Mouse (Mus musculus): ENCODE measurements around the gene Cd200r3.

Gene Cd200r3

DNA sequence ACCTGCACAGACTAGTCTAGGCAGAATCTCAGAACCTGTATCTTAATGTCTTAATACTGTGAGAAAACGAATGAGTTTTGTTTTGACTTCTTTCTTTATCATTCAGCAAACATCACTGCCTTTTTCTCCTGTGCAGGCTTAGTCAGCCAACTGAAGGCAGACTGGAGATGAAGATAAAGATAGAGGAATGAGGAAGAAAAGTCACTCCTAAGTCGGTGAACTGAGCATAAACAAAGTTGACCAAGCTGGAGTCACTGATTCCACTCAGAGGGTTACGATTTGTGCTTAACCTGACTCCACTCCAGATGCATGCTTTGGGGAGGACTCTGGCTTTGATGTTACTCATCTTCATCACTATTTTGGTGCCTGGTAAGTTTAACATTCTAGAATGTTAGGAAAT is at the start of gene Cd200r3:
Gene Cd200r3 (plus strand): TSS at position 211 of the 400 bp plus-strand sequence.
- DNase-seq (ENCODE audit: low read depth): no peak

DNA sequence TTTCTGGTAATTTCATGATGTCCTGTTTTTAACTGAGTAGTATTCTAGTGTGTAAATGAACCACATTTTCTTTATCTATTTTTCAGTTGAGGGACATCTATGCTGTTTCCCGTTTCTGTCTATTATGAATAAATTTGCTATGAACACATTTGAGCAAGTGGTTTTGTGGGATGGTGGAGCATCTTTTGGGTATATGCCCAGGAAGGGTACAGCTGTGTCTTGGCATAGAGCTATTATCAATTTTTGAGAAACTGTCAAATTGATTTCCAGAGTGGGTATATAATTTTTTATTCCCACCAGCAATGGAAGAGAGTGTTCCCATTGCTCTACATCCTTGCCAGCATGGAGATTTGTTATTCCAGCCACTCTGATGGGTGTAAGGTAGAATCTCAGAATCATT is 11.5 kb upstream of the Cd200r3 start:
- DNase-seq (ENCODE audit: low read depth): no peak

DNA sequence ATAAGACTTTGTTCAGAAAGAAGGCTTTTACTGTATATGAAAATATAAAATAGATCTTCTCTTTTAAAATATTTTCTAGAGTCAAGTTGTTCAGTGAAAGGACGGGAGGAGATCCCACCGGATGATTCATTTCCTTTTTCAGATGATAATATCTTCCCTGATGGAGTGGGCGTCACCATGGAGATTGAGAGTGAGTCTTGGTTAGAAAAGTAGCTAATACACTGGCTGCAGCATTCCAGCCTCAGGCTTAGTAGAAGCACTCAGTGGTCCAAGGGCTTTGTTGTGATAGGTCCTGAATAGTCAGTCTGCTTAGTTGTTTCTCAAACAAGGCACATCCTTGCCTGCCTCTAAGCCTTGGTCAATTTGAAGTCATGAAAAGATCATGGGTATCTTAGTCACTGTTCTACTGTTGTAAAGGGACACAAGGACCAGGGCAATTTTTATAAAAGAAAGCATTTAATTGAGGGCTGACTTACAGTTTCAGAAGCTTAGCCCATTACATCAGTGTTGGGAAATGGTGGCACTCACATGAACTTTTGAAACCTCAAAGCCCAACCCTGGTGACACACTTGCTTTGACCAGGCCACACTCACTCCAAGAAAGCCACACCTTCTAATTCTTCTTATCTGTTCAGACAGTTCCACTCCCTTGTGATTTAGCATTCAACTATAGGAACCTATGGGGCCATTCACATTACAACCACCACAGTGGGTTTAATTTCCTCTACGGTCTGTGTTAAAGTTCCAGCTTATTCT is 8.1 kb downstream of the Cd200r3 start:
- DNase-seq (ENCODE audit: low read depth): no peak

DNA sequence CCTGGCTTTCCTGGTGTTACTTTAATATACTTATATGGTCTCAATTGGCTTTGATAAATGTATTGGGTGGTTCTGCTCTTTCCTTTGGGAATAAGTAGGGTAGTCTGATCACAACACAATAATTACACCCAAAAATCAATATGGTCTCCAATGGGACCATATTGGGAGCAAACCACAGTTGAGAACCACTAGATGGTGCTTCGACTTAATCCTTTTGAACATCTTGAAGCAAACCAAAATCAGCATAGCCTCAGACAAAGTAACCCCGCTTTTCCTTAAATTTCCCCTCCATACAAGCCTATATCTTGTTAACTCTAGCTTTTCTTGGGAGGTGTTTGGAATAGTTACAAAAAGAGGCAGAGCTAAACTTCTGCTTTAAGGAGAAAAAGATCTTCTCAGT is 18.8 kb downstream of the Cd200r3 start:
- DNase-seq (ENCODE audit: low read depth): no peak

DNA sequence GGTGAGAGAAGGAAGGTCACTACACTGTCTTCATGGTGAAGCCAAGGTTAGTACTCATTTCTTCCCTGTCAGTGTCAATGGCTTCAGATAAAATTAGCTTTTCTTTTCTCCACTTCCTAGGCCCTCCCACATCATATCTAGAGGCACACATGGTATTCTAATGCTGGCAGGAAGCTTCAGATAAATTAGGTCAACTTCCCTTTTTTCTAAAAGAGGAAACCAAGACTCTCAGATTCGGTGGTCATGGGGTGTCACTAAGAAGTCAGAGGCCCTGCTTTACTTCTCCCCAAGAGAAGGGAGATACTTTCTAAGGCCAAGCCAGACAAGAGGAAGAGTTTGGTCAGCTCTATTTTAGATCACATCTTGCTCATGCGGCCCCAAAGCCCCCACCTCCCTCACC is 19.3 kb downstream of the Cd200r3 start:
- no peak for DNase-seq (ENCODE audit: low read depth)

DNA sequence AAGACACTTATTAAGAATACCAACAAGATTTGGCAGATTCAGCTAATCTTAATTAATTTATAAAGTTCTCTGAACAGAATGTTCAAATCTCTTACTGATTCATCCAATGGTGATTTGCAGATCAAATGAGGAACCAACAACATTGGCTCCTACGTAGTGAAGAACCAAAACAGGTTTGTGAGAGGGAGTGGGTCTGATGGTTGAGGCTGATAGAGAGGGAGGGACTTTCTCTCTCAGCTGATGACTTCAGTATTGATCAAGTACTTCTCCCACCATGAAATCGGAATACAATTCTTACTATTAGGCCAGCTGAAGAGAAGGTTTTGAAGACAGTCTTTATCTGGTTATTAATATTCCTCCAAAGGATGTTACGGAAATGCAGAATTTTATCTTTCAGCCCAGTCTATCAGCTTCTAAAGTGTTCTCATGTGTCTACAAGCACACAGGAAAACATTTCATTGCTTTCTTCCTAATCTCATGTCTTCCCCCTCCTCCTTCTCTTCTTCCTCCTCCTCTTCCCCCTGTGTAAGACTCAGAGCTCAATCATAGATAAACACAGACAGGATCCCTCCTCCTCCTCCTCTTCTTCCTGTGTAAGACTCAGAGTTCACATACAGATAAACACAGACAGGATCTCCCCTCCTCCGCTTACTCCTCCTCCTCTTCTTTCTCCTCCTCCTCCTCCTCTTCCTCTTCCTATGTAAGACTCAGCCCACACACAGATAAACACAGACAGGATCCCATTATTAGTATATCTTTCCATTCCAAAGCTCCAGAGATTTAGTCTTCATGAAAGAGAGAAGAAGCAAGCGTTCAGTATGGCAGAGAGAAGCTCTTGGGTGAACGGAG is 21.3 kb downstream of the Cd200r3 start:
- no peak for DNase-seq (ENCODE audit: low read depth)

DNA sequence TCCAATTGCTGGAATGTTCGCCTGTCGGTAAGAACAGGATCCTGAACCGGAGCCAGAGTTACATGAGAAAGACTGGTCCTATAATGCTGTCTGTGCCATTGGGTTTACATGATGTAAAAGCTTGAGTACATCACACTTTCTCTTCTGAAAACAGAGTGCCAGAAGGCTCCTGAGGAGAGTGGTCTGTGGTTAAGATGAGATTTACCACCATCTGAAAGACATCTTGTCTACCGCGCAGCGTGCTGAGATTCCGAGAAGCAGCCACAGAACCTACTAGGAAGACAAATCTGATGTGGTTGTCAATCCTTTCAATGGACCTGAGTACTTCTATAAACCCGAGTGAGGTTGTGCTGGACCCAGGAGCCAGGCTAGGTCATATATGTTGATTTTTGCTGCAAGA is 21.9 kb downstream of the Cd200r3 start:
- DNase-seq (ENCODE audit: low read depth): no peak

DNA sequence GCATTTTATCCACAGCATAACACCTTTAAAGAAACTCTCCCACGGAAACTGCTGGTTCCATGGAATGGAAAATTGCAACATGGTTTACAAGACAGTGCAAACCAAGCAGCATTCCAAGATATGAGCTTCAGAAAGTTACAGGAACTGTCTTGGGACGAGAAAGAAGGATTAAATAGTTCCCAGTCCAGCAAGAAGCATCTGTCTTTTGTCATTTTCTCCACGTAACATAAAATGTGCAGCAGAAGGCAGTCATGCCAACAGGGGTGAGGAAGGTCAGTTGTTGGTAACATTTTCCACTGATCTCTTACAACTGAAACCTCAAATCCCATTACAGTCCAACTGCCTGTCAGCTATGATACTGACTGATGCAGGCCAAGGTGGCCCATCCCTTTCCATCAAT is 22.4 kb downstream of the Cd200r3 start:
- DNase-seq (ENCODE audit: low read depth): peak; percentile 40

DNA sequence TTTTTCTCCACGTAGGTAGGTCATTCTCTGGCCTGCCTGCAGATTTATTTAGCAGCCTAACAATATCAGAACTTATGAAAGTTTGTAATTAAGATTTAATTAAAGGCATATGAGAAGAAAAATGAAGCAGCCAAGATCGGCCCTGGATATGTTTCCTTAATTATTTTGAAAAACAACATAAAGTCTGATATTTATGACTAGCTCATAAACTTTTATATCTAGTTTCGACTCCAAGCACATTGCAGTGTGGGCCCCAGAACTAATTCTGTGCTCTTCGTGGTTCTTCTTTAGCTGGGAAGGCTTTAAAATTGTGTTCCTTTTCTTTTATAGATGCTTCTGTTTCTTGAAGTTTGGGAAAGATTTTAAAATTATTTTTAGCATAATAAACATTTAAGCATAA is 23.4 kb downstream of the Cd200r3 start:
- DNase-seq (ENCODE audit: low read depth): no peak

DNA sequence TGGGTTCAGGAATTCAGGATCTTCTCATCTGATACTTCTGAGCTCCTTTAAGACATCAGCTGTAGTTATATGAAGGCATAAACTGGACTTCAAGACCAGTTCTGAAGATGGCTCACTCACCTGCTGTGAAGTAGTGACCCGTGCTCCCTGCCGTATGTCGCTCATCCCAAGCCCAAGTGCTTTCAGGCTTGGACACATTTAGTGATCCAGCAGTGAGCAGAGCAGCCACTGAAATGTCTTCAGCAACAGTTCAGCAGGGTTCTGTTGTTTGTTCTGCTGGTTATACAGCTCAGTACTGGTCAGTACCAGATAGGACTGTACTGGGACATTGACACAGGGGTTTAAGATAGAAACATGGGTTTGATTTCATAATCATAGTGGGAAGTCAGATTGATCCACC is 24.6 kb downstream of the Cd200r3 start:
- DNase-seq (ENCODE audit: low read depth): no peak

DNA sequence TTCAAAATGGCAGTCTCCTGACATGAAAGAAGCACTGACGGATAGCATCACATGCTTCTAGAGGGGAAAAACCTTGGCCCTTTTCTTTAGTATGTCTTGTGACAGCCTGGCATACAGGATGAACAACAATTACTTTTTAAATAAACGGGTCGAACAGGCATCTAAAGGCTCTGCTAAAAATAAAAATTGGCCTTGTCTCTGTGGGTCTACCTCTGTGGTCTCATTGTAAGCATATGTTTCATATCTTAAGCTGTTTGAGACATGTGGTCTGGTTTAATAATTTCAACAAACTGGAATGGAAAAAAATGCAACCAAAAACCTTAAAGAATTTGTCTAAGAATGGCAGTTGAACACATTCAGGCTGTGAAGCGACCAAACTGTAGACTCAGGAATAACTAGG is 27.4 kb downstream of the Cd200r3 start:
- peak; percentile 60 for DNase-seq (ENCODE audit: low read depth)

DNA sequence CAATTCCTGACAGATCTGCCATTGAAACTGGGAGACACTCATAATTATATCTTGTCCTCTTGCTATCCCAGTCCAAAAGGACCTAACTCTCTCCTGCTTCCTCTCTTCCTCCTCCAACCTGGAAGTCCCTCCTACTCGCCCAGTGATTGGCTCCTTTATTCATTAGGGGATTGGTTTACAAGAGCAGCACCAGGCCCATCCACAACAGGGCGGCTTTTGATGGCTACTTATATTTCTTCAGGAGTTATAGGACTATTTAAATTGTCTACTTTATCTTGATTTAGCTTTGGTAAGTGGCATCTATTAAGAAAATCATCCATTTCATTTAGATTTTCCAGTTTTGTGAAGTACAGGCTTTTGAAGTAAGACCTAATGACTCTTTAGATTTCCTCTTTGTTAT is 30.6 kb downstream of the Cd200r3 start:
- no peak for DNase-seq (ENCODE audit: low read depth)

DNA sequence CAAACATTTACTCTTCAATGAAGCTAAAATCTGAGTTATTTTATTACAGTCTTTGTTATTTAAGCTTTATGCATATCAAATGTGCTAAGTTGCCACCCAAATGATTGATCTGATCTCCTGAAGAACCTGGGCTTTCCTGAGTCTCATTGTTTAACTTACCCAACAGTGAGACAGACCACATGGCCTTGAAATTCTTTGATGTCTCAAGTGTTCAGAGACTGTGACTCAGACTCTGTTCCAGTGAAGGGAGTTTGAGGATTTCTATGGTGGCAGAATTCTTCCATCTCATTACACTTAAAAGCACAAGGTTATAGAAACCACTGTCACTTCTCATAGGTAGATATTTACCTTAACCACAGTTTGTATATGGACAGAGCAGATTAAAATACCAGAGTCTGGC is 32.6 kb downstream of the Cd200r3 start:
- DNase-seq (ENCODE audit: low read depth): no peak

DNA sequence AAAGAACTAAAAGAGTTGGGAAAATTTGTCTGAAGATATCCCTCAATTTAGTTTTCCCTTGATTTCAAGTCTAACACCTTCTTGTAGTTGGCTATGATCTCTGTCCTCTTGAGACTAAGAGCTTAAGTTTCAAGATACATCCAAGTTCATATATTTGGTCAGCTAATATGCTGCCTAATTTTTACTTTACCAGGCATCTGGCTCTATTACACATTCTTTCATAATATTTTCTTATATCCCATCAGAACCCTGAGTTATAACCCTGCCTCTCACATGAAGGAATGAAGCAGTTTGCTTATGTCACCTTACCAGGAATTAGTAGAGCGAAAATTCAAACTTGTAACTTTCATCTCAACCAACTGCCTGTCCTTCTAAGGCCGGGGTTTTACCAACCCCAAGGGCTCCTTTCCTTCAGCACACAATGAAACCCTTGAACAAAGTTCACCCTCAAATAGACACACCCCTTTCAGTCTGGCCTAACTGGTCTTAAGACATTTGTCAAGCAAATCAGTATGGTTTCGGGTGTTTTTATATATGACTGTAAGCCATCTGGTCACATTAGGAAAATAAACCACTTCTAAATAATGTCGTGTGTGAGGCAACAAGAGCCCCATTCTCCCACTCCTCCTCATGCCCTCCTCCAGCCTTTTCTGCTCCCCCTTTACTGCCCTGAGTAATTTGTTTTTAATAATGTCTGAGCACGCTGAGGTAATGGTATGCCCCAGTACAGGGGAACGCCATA is 33.6 kb downstream of the Cd200r3 start:
- no peak for DNase-seq (ENCODE audit: low read depth)

DNA sequence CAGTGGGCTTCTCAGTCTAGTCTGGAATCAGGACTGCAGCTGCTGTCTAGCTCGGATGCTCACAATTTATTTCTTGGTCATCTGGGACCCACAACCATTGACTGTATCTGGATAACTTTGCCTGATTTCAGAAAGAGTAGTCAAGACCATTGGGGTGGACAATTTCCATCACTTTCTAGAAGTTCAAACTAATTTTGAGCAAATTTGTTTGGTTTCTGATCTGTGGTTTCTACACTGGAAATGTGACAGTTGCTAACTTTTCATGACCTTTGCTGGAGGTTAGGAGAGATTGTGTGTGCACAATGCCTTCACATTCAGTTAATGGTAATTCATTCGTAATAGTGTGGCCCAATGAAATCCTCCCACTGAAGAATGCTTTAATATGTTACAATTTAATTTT is 34.7 kb downstream of the Cd200r3 start:
- no peak for DNase-seq (ENCODE audit: low read depth)

DNA sequence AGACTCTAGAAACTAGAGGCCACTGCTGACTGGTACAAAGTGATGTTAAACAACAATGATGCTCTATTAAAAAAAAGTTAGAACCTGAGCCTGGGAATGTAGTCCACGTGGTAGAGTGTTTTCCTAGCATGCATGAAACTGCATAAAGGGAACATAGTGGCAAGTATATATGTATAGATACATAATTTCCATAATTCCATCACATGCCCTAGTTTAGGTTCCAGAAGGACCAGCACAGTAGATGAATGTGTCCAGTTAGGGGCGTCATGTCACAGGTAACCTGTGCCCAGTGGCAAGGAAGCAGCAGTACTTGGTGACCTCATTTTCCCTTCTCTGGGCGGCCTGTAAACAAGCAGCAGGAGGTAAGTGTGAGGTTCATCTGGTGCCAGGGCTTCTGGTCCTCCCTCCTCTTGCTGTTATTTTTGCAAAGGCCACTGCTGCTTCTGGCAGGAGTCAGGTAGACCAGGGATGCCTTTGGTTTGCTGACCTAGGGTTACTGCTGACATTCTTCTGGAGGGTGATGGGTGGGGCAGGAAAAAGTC is 35.9 kb downstream of the Cd200r3 start:
- no peak for DNase-seq (ENCODE audit: low read depth)

DNA sequence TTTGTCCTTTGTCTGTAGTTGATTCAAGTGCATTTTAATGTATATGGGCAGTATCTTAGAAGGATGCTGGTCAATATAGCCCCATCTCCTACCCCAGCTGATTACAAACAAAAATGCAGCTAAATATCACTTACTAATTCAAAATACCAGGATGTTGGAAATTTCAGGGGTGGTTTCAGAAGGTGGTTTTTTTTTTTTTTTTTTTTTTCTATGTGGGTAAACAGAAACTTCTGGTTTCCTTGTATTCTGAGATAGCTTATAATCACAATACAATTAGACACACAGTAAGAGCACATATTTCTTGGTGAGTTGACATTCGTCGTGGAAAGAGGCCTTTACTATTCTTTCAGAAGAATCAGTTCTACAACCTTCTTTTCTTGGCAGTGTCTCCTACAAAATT is 39.5 kb downstream of the Cd200r3 start:
- DNase-seq (ENCODE audit: low read depth): no peak

DNA sequence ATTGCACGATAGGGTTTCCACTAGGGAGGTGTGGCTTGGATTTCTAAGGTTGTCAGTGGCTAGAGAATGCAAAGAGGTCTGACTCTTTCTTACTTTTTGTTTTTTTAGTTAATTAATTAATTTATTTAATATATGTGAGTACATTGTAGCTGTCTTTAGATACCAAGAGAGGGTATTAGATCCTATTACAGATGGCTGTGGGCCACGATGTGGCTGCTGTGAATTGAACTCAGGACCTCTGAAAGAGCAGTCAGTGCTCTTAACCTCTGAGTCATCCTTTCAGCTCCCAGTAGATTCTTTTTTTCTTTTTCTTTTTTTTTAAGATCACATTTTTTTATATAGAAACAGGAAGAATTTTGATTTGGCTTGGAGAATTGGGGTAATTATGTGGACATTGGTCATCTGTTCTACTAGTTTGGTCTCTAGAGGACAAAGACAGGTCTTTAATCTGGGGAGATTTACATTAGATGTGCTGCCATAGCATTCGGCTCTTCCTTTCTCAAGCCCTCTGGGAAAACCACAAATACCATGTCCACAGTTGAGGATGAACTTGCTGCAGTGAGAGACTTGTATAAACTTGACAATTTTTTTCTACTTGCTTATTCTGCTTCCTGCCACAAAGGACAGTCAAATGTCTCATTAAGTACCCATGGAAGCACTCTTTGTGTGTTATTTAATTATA is 40.0 kb downstream of the Cd200r3 start:
- DNase-seq (ENCODE audit: low read depth): no peak

DNA sequence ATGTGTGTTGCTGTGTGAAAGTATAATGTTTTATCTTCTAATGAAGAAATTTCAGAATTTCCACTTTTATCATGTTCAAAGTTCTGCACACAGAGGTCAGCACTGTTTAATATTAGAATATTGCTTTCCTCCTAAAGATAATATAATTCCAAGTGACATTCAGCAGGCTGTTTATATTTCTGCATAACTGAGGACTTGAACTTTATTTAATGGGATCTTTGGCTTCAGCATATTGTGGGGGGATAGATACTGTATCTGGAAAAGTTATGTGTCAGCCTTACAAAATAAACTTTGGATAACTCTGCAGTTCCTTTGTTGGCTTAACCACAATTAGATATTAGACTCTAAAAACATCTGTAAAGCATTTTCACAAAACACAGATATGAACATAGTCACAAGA is 40.6 kb downstream of the Cd200r3 start:
- no peak for DNase-seq (ENCODE audit: low read depth)

DNA sequence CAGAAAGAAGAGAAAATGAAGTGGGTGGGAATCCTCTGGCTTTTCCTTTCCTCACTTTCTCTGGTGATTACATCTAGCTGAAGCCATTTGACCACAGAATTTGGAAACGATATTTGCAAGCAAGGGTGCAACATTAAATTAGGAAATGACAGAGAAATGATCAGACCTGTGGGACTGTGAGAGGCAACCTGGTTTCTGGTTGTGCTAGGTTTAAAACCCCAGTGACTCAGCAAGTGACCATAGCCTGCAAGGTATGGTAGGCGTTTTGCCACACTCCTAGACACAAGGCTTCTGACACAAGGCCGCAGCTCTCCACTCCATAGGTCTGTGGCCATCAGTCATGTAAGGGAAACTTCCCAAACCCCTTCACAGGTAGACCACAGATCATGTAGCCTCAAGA is 41.4 kb downstream of the Cd200r3 start:
- DNase-seq (ENCODE audit: low read depth): no peak

DNA sequence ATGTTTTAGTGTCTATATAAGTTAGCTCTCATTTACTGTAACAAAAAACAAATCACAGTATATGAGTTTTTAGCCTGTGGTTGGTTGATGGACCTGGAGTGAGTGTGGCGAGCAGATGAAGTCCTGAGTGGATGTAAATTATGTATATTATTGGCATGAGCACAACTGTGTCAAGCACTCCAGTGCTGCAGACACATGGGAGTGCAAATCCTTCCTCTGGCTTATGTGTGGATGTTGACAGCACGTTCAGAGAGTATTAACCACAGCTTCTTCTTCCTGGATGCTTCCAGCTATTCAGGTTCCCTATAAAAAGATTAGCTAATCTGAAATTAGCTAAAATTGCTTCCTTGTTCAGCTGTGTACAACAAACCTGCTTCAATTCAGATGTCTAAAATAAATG is 42.6 kb downstream of the Cd200r3 start:
- DNase-seq (ENCODE audit: low read depth): no peak

Measured in fibroblast of lung, adult 2 months (primary cell).